Mouse (Mus musculus): ENCODE data around the gene Pitpnm2. TPM values are rescaled to one million over a fixed set of nuclear protein-coding genes. Genes with fewer than 3 reads are reported as not detected.

The Pitpnm2 gene
- polyA plus RNA-seq, 1 experiment from 2014 or later, result 4.9 TPM

GRCm38 (mm10) chr5:124247296-124247695 lies 2.3 kb downstream of the Pitpnm2 start:
- H3K4me2 ChIP-seq, result peak overlapping the region; percentile 91
- no peaks in the 10 kb centered on the region for H3K9me3 ChIP-seq (replicated peaks)
- no peaks in the 10 kb centered on the region for H3K27me3 ChIP-seq
- H3K4me3 ChIP-seq, result peak overlapping the region; percentile 82
- H3K9ac ChIP-seq, result 0 out of 2 replicates have a peak overlapping the region, but pooled peaks have one; percentile 94
- H3K36me3 ChIP-seq, result peaks cover 24% of the 10 kb centered on the region
- H3K4me1 ChIP-seq (replicated peaks), result peaks cover 51% of the 10 kb centered on the region
- peak overlapping the region; percentile 93 for H3K27ac ChIP-seq
- WGBS, result 26% methylated on average over 7 of the region's 7 CpGs
- ATAC-seq (replicated peaks; ENCODE audit: insufficient number of reproducible peaks, insufficient read depth, low FRiP score, low read depth), result no peak

- peaks cover 66% of the 10 kb centered on the region for H3K4me1 ChIP-seq (replicated peaks)
- peaks cover 24% of the 10 kb centered on the region for H3K36me3 ChIP-seq
- ATAC-seq (replicated peaks; ENCODE audit: insufficient number of reproducible peaks, insufficient read depth, low FRiP score, low read depth), result no peak
- no peak overlapping the region for H3K4me2 ChIP-seq
- no peaks in the 10 kb centered on the region for H3K9me3 ChIP-seq (replicated peaks)
- no peak overlapping the region for H3K4me3 ChIP-seq
- WGBS, result 79% methylated on average over 7 of the region's 7 CpGs
- H3K27ac ChIP-seq, result no peak overlapping the region
- no peak overlapping the region for H3K9ac ChIP-seq
- no peaks in the 10 kb centered on the region for H3K27me3 ChIP-seq
Measured at GRCm38 (mm10) chr5:124244885-124245284, 4.7 kb downstream of the Pitpnm2 start.

GRCm38 (mm10) chr5:124244449-124244848 lies 5.1 kb downstream of the Pitpnm2 start:
- no peak overlapping the region for H3K4me2 ChIP-seq
- 92% methylated on average over 8 of the region's 8 CpGs for WGBS
- no peaks in the 10 kb centered on the region for H3K27me3 ChIP-seq
- H3K4me1 ChIP-seq (replicated peaks), result peaks cover 66% of the 10 kb centered on the region
- no peaks in the 10 kb centered on the region for H3K9me3 ChIP-seq (replicated peaks)
- no peak overlapping the region for H3K9ac ChIP-seq
- H3K27ac ChIP-seq, result no peak overlapping the region
- H3K36me3 ChIP-seq, result peaks cover 24% of the 10 kb centered on the region
- ATAC-seq (replicated peaks; ENCODE audit: insufficient number of reproducible peaks, insufficient read depth, low FRiP score, low read depth), result no peak
- H3K4me3 ChIP-seq, result no peak overlapping the region

GRCm38 (mm10) chr5:124243236-124243901 lies 6.2 kb downstream of the Pitpnm2 start:
- no peaks in the 10 kb centered on the region for H3K9me3 ChIP-seq (replicated peaks)
- ATAC-seq (replicated peaks; ENCODE audit: insufficient number of reproducible peaks, insufficient read depth, low FRiP score, low read depth), result no peak
- peaks cover 61% of the 10 kb centered on the region for H3K4me1 ChIP-seq (replicated peaks)

GRCm38 (mm10) chr5:124241686-124242444 lies 7.7 kb downstream of the Pitpnm2 start:
- Histone ChIP-seq H3K27ac (peak overlapping the region; percentile 72), H3K4me3 (no peak overlapping the region), H3K36me3 (peaks cover 24% of the 10 kb centered on the region), H3K4me1 (replicated peaks) (peaks cover 51% of the 10 kb centered on the region), H3K9me3 (replicated peaks) (no peaks in the 10 kb centered on the region), H3K4me2 (peak overlapping the region; percentile 22; the same call in 1 of the 2 replicates), H3K27me3 (no peaks in the 10 kb centered on the region), H3K9ac (no peak overlapping the region)
- no peak for ATAC-seq (replicated peaks; ENCODE audit: insufficient number of reproducible peaks, insufficient read depth, low FRiP score, low read depth)
- WGBS, result 43% methylated on average over 10 of the region's 10 CpGs

More at GRCm38 (mm10) chr5:124243236-124243901, 6.2 kb downstream of the Pitpnm2 start:
- 73% methylated on average over 9 of the region's 9 CpGs for WGBS
- Histone ChIP-seq H3K4me2 (no peak overlapping the region), H3K36me3 (peaks cover 24% of the 10 kb centered on the region), H3K4me3 (no peak overlapping the region), H3K27me3 (no peaks in the 10 kb centered on the region), H3K9ac (no peak overlapping the region), H3K27ac (no peak overlapping the region)

GRCm38 (mm10) chr5:124240841-124241685 lies 8.5 kb downstream of the Pitpnm2 start:
- no peak overlapping the region for H3K4me3 ChIP-seq
- H3K9me3 ChIP-seq (replicated peaks), result no peaks in the 10 kb centered on the region
- no peak overlapping the region; the same call in 1 of the 2 replicates for H3K9ac ChIP-seq
- H3K27ac ChIP-seq, result peak overlapping the region; percentile 72
- no peak for ATAC-seq (replicated peaks; ENCODE audit: insufficient number of reproducible peaks, insufficient read depth, low FRiP score, low read depth)
- peaks cover 57% of the 10 kb centered on the region for H3K4me1 ChIP-seq (replicated peaks)
- 24% methylated on average over 22 of the region's 22 CpGs for WGBS
- no peaks in the 10 kb centered on the region for H3K27me3 ChIP-seq
- H3K4me2 ChIP-seq, result peak overlapping the region; percentile 22; the same call in 1 of the 2 replicates
- H3K36me3 ChIP-seq, result peaks cover 17% of the 10 kb centered on the region

GRCm38 (mm10) chr5:124236180-124236579 lies 13.4 kb downstream of the Pitpnm2 start:
- Histone ChIP-seq H3K27ac (peak overlapping the region; percentile 4; the same call in 1 of the 2 replicates), H3K9ac (no peak overlapping the region), H3K4me2 (no peak overlapping the region), H3K4me1 (replicated peaks) (peaks cover 63% of the 10 kb centered on the region), H3K4me3 (no peak overlapping the region), H3K9me3 (replicated peaks) (no peaks in the 10 kb centered on the region), H3K27me3 (no peaks in the 10 kb centered on the region), H3K36me3 (no peaks in the 10 kb centered on the region)
- ATAC-seq (replicated peaks; ENCODE audit: insufficient number of reproducible peaks, insufficient read depth, low FRiP score, low read depth), result no peak
- WGBS, result 58% methylated on average over 4 of the region's 4 CpGs

GRCm38 (mm10) chr5:124234778-124235177 lies 14.8 kb downstream of the Pitpnm2 start:
- Histone ChIP-seq H3K9me3 (replicated peaks) (no peaks in the 10 kb centered on the region), H3K9ac (no peak overlapping the region), H3K4me3 (no peak overlapping the region), H3K4me2 (peak overlapping the region; percentile 46), H3K36me3 (no peaks in the 10 kb centered on the region), H3K27me3 (no peaks in the 10 kb centered on the region), H3K4me1 (replicated peaks) (peaks cover 62% of the 10 kb centered on the region), H3K27ac (peak overlapping the region; percentile 90)
- WGBS, result 91% methylated on average over 6 of the region's 6 CpGs
- no peak for ATAC-seq (replicated peaks; ENCODE audit: insufficient number of reproducible peaks, insufficient read depth, low FRiP score, low read depth)

- H3K4me2 ChIP-seq, result peak overlapping the region; percentile 46
- H3K27me3 ChIP-seq, result no peaks in the 10 kb centered on the region
- ATAC-seq (replicated peaks; ENCODE audit: insufficient number of reproducible peaks, insufficient read depth, low FRiP score, low read depth), result peak; percentile 77
- H3K4me3 ChIP-seq, result no peak overlapping the region
- H3K36me3 ChIP-seq, result no peaks in the 10 kb centered on the region
- H3K9me3 ChIP-seq (replicated peaks), result no peaks in the 10 kb centered on the region
- H3K27ac ChIP-seq, result peak overlapping the region; percentile 90
- peaks cover 62% of the 10 kb centered on the region for H3K4me1 ChIP-seq (replicated peaks)
- 35% methylated on average over 12 of the region's 12 CpGs for WGBS
- H3K9ac ChIP-seq, result peak overlapping the region; percentile 29; the same call in 1 of the 2 replicates
Measured at GRCm38 (mm10) chr5:124233874-124234661, 15.5 kb downstream of the Pitpnm2 start.

- Histone ChIP-seq H3K4me2 (peak overlapping the region; percentile 25; the same call in 1 of the 2 replicates), H3K27ac (peak overlapping the region; percentile 90)
Measured at GRCm38 (mm10) chr5:124233144-124233465, 16.5 kb downstream of the Pitpnm2 start.

More at GRCm38 (mm10) chr5:124233144-124233465, 16.5 kb downstream of the Pitpnm2 start:
- Histone ChIP-seq H3K9me3 (replicated peaks) (no peaks in the 10 kb centered on the region), H3K27me3 (no peaks in the 10 kb centered on the region), H3K4me1 (replicated peaks) (peaks cover 58% of the 10 kb centered on the region), H3K9ac (no peak overlapping the region), H3K36me3 (no peaks in the 10 kb centered on the region), H3K4me3 (no peak overlapping the region)
- no peak for ATAC-seq (replicated peaks; ENCODE audit: insufficient number of reproducible peaks, insufficient read depth, low FRiP score, low read depth)
- WGBS, result 61% methylated on average over 8 of the region's 8 CpGs

Data from heart, embryonic 15.5 days (tissue).